Mouse (Mus musculus) stomach, embryonic 14.5 days (tissue): ENCODE results near the gene Slc17a4. TPM values are rescaled to one million over a fixed set of nuclear protein-coding genes. Genes with fewer than 3 reads are reported as not detected.

Experiments used
- ATAC-seq: fragments of 200-750 bp; cut with Nextera tagmentation; 2 replicates; pipeline ENCODE4 v1.8.0; 2017; ENCODE audit warnings: low read depth, moderate TSS enrichment; ENCODE audit not compliant: insufficient number of reproducible peaks, insufficient read depth, low FRiP score
- H3K27ac ChIP-seq: fragments of 300-500 bp; sonication (generic); 2 replicates; pipeline ENCODE4 v1.5.1; 2014; ENCODE audit warnings: mild to moderate bottlenecking, low read length, moderate library complexity, mixed read lengths
- H3K27me3 ChIP-seq: fragments of 300-500 bp; sonication (generic); 2 replicates; pipeline ENCODE4 v1.6.1; 2014; ENCODE audit warnings: low read length, control low read depth, mixed read lengths; ENCODE audit not compliant: control insufficient read depth, insufficient read depth
- H3K36me3 ChIP-seq: fragments of 300-500 bp; sonication (generic); 2 replicates; pipeline ENCODE4 v1.6.1; 2014; ENCODE audit warnings: mild to moderate bottlenecking, control low read depth, low read length, moderate library complexity, mixed read lengths; ENCODE audit not compliant: control insufficient read depth, insufficient read depth
- H3K4me1 ChIP-seq: fragments of 300-500 bp; sonication (generic); 2 replicates; pipeline ENCODE4 v1.6.1; 2014; ENCODE audit warnings: low read length, control low read depth, mixed read lengths; ENCODE audit not compliant: control insufficient read depth, insufficient read depth
- H3K4me2 ChIP-seq: fragments of 300-500 bp; sonication (generic); replicated peaks from 2 replicates; pipeline ENCODE4 v1.6.1; 2014; ENCODE audit warnings: low read depth, low read length, control low read depth
- H3K4me3 ChIP-seq: fragments of 300-500 bp; sonication (generic); 2 replicates; pipeline ENCODE4 v1.5.1; 2014; ENCODE audit warnings: low read depth, low read length, control low read depth
- H3K9ac ChIP-seq: fragments of 300-500 bp; sonication (generic); replicated peaks from 2 replicates; pipeline ENCODE4 v1.6.1; 2014; ENCODE audit warnings: low read depth, mild to moderate bottlenecking, control low read depth, low read length, moderate library complexity, mixed read lengths
- H3K9me3 ChIP-seq: fragments of 300-500 bp; sonication (generic); 2 replicates; pipeline ENCODE4 v1.6.1; 2016; ENCODE audit warnings: low read depth, low read length, control low read depth; ENCODE audit not compliant: control insufficient read depth
- WGBS: fragments of 180-500 bp; shearing (Covaris S2); extraction: QIAGEN DNeasy Blood & Tissue Kit; methylation state at CpG from one replicate; pipeline ENCODE4 v1.1.7; 2014; 5-methylcytosine and 5-hydroxymethylcytosine counted together
- polyA plus RNA-seq: library from polyadenylated mRNA; unstranded; fragments of >200 nt; fragmentation: Nextera tagmentation; extraction: Ambion mirVana; gene quantifications from 2 replicates; pipeline ENCODE4 v1.2.1, GENCODE M21; 2014

Gene Slc17a4
- 0.53 and 0.85 TPM in 2 replicates for polyA plus RNA-seq

DNA sequence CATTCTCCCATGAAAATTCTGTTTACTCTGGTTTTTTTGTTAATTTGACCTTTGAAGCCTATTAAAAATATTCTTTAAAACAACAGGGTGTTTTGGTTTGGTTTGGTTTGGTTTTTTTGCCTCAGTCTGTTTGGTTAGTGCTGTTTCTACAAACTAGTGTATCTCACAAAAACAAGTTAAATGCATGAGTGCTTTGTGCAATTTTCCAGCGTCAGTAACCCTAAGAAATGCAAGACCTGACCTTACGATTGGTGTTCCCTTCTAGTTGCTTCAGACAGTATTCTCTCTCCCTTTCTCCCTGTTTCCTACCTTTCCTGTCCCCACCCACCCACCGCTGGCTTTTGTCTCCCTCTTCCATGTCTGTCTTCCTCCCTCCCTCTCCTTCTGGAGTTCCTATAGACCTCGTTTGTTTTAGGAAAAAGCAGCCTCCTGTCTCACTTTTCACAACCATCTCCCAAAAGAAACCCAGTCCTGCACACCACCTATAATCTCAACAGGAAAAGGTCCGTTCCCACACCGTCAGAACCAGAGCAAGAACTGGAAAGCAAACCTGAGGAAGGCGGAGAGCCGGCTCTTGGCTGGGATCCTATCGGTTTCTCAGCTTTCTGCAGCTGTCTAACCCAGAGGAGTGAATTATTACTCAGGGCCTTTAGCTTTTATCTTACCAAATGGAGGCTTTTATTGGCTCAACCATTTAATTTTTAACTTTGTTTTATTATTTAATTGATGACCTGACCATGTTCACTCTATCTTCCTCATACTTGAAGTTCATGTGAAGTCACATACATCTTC, at the start of gene Slc17a4:
Gene Slc17a4, minus strand, starts transcription at position 634 of the 792 bp plus-strand sequence.
- Histone ChIP-seq H3K36me3 (no peaks in the 10 kb centered on the region), H3K4me3 (no peak within 1 kb of the TSS), H3K4me1 (0 out of 2 replicates have a peak, but pooled peaks cover 5% of the 10 kb centered on the region), H3K4me2 (no peak within 1 kb of the TSS), H3K27me3 (no peaks in the 10 kb centered on the region), H3K9me3 (no peaks in the 10 kb centered on the region), H3K27ac (no peak within 1 kb of the TSS), H3K9ac (no peak within 1 kb of the TSS)
- 50% methylated on average over 9 of the region's 9 CpGs for WGBS
- ATAC-seq, result no peak

DNA sequence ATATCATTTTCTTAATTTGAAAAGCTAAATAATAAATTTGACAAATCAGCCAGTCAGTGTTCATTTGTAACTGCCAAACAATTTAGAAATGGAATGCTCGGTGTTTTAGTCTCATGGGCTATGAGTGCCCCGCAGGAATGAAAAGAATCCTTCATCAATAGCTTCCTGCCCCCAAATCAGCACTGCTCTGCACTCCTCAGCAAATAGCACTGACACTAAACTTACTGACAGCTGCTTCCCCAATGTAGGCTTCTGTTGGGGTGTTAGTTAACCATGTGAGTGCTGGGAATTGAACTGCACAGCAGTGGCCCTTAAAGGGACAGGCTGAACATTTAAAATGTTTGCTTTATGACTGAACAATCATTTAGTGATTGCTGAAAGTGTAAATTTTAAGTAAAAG, 45.0 kb upstream of the Slc17a4 start:
- 18% methylated on average over 2 of the region's 2 CpGs for WGBS

DNA sequence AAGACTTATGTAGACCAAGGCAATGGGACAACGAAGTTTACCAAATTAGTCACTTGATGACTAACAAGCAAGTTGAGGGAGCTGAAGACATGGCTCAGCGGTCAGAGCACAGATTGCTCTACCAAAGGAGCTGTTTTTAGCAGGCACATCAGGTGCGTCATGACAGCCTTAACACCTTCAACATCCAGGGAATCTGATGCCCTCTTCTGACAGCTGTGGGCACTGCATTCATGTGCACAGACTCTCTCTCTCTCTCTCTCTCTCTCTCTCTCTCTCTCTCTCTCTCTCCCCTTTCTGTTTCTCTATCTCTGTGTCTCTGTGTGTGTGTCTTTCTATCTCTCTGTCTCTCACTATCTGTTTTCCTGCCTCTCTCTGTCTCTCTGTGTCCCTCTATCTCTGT, 36.1 kb upstream of the Slc17a4 start:
- Histone ChIP-seq H3K4me2 (no peak overlapping the region), H3K4me1 (no peaks in the 10 kb centered on the region), H3K4me3 (no peak overlapping the region), H3K27me3 (no peaks in the 10 kb centered on the region), H3K27ac (no peak overlapping the region), H3K36me3 (no peaks in the 10 kb centered on the region), H3K9ac (no peak overlapping the region), H3K9me3 (no peaks in the 10 kb centered on the region)
- WGBS, result 74% methylated on average over 3 of the region's 3 CpGs
- ATAC-seq, result no peak

More for the DNA sequence above, 45.0 kb upstream of the Slc17a4 start:
- no peak overlapping the region for H3K4me3 ChIP-seq
- H3K27me3 ChIP-seq, result no peaks in the 10 kb centered on the region
- no peak for ATAC-seq
- no peaks in the 10 kb centered on the region for H3K4me1 ChIP-seq
- no peaks in the 10 kb centered on the region for H3K9me3 ChIP-seq
- H3K9ac ChIP-seq, result no peak overlapping the region
- no peak overlapping the region for H3K4me2 ChIP-seq
- H3K27ac ChIP-seq, result no peak overlapping the region
- no peaks in the 10 kb centered on the region for H3K36me3 ChIP-seq

GRCm38 (mm10) chr13:23949484-23950246, 34.9 kb upstream of the Slc17a4 start:
- Histone ChIP-seq H3K9ac (no peak overlapping the region), H3K4me2 (no peak overlapping the region), H3K9me3 (no peaks in the 10 kb centered on the region), H3K36me3 (no peaks in the 10 kb centered on the region), H3K4me1 (no peaks in the 10 kb centered on the region), H3K27me3 (no peaks in the 10 kb centered on the region), H3K27ac (no peak overlapping the region), H3K4me3 (no peak overlapping the region)
- WGBS, result 63% methylated on average over 14 of the region's 14 CpGs
- ATAC-seq, result no peak

- Histone ChIP-seq H3K4me1 (no peaks in the 10 kb centered on the region), H3K27ac (no peak overlapping the region), H3K9me3 (no peaks in the 10 kb centered on the region), H3K9ac (no peak overlapping the region), H3K36me3 (no peaks in the 10 kb centered on the region), H3K4me2 (no peak overlapping the region), H3K4me3 (no peak overlapping the region), H3K27me3 (no peaks in the 10 kb centered on the region)
- WGBS, result 41% methylated on average over 2 of the region's 2 CpGs
- ATAC-seq, result no peak
These were observed 31.4 kb upstream of the Slc17a4 start for GRCm38 (mm10) chr13:23946254-23946653.

DNA sequence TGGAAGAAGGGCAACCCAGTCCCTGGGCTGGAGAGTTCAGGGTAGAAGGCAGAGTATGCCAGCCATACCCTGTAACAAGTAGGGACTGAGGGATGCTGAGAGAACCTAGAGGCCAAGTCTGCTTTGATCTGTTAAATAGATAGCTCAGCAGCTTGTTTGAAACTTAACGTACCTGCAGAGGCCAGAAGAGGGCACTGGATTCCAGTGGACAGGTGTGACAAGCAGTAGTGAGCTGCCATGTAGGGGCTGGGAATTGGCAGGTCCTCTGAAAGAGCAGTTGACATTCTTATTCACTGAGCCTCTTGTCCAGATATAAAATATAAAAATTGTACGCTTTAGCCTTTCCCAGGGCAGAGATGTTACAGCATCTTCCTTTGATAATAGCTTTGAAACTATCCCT, 28.1 kb upstream of the Slc17a4 start:
- Histone ChIP-seq H3K9ac (no peak overlapping the region), H3K27ac (no peak overlapping the region), H3K4me2 (no peak overlapping the region), H3K9me3 (no peaks in the 10 kb centered on the region), H3K27me3 (no peaks in the 10 kb centered on the region), H3K36me3 (no peaks in the 10 kb centered on the region), H3K4me3 (no peak overlapping the region), H3K4me1 (no peaks in the 10 kb centered on the region)
- ATAC-seq, result no peak
- 57% methylated on average over 2 of the region's 2 CpGs for WGBS

DNA sequence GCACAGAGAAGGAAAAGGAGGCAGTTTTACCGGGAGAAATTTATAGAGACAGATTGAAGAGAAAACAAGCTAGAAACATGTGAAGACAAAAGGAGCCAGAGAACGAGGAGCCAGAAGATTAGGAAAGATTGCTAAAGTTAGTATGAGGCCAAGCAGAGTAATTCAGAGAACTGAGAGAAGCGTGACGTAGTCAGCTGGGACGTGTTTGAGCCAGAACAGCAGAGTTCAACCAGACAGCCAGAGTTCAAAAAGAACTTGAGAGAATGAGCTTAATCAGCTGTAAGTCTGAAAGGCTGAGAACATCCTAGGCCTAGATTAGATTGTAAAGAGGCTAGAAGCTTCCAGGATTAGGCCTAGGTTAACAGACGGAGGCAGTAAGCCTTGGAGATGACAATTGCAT, 25.5 kb upstream of the Slc17a4 start:
- 62% methylated on average over 6 of the region's 6 CpGs for WGBS
- Histone ChIP-seq H3K36me3 (no peaks in the 10 kb centered on the region), H3K4me1 (no peaks in the 10 kb centered on the region), H3K9ac (no peak overlapping the region), H3K4me2 (no peak overlapping the region), H3K27ac (no peak overlapping the region), H3K27me3 (no peaks in the 10 kb centered on the region), H3K4me3 (no peak overlapping the region), H3K9me3 (no peaks in the 10 kb centered on the region)
- ATAC-seq, result no peak

DNA sequence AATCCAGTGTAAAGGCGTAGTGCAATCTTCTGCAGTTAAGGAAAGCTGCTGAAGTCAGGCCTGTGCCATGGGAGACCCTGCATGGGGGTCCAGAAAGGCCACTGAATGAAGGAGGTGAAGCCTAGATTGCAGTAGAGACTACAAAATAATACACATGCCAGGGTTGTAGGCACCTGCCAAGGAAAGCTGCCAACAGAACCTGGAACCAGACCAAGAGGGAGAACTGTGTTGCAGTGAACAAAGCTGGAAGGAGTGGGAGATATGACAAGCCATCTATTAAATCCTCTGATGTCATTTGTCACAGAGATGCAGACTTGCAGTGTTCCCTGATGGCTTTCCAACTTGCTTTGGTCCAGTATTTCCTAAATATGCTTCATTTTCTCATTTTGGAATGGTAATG, 23.9 kb upstream of the Slc17a4 start:
- ATAC-seq, result no peak
- no peaks in the 10 kb centered on the region for H3K9me3 ChIP-seq
- no peak overlapping the region for H3K4me3 ChIP-seq
- H3K4me2 ChIP-seq, result no peak overlapping the region
- no peaks in the 10 kb centered on the region for H3K27me3 ChIP-seq
- H3K9ac ChIP-seq, result no peak overlapping the region
- H3K27ac ChIP-seq, result no peak overlapping the region
- 90% methylated on average over 1 of the region's 1 CpGs for WGBS
- no peaks in the 10 kb centered on the region for H3K36me3 ChIP-seq
- no peaks in the 10 kb centered on the region for H3K4me1 ChIP-seq
